Mouse (Mus musculus): Measurements from ENCODE around the gene Clca4a. TPM values are rescaled to one million over a fixed set of nuclear protein-coding genes. Genes with fewer than 3 reads are reported as not detected.

Clca4a gene
- total RNA-seq, 2 experiments from 2014 or later: not detected

Other genes with a start within 250 kb of the Clca4a start
- 0.04 and 0.57 TPM in 2 replicates for gene Clca3a1, start 214.1 kb downstream of the Clca4a start, total RNA-seq (2015)
- 0.04 TPM in 1 of 2 replicates, not detected in the other for gene Clca3a1, start 214.1 kb downstream of the Clca4a start, total RNA-seq (2017)
- not detected in 2 replicates for gene Clca3a2, start 155.6 kb downstream of the Clca4a start, total RNA-seq (2015)
- gene Clca3a2, start 155.6 kb downstream of the Clca4a start, total RNA-seq (2017): not detected in 2 replicates
- gene Clca3b, start 125.7 kb downstream of the Clca4a start, total RNA-seq (2015): not detected in 2 replicates
- gene Clca3b, start 125.7 kb downstream of the Clca4a start, total RNA-seq (2017): not detected in 2 replicates
- gene Clca4b, start 42.5 kb downstream of the Clca4a start, total RNA-seq (2015): not detected in 2 replicates
- not detected in 2 replicates for gene Clca4b, start 42.5 kb downstream of the Clca4a start, total RNA-seq (2017)
- not detected in 2 replicates for gene Clca1, start 57.7 kb upstream of the Clca4a start, total RNA-seq (2015)
- not detected in 2 replicates for gene Clca1, start 57.7 kb upstream of the Clca4a start, total RNA-seq (2017)
- gene Clca2, start 124.4 kb upstream of the Clca4a start, total RNA-seq (2015): not detected in 2 replicates
- gene Clca2, start 124.4 kb upstream of the Clca4a start, total RNA-seq (2017): not detected in 2 replicates
- 10.8 and 19.6 TPM in 2 replicates for gene Odf2l, start 143.5 kb upstream of the Clca4a start, total RNA-seq (2015)
- 15.0 and 17.3 TPM in 2 replicates for gene Odf2l, start 143.5 kb upstream of the Clca4a start, total RNA-seq (2017)